Mouse (Mus musculus): Measurements from ENCODE around the gene Cnr1. TPM values are rescaled to one million over a fixed set of nuclear protein-coding genes. Genes with fewer than 3 reads are reported as not detected.
A peak's percentile ranks its signal among the peaks of the same experiment; 100 is the strongest.

Cnr1 gene
- polyA plus RNA-seq, 1 experiment = 0.67 TPM

GRCm38 (mm10) chr4:33923151-33923760 lies 1.1 kb upstream of the Cnr1 start:
- peaks cover 3% of the 10 kb centered on the region for H3K4me1 ChIP-seq (ENCODE audit: control insufficient read depth, insufficient read depth, insufficient read length, low read length)
- peak overlapping the region; percentile 64 for H3K4me3 ChIP-seq (ENCODE audit: low read depth, low read length)
- TF ChIP-seq CTCF (IDR thresholded peaks at IDR 0.05; ENCODE audit: extremely low read depth, insufficient read length, insufficient replicate concordance, low read depth, low read length) = no peak
- TF ChIP-seq POLR2A (IDR thresholded peaks at IDR 0.05; ENCODE audit: low read depth, low read length) = no peak
- no peaks in the 10 kb centered on the region for H3K36me3 ChIP-seq (ENCODE audit: control insufficient read depth, insufficient read depth, low read length)
- 26% methylated on average over 19 of the region's 19 CpGs for WGBS
- H3K27ac ChIP-seq (ENCODE audit: insufficient read depth, low read depth, low read length) = no peak overlapping the region
- peaks cover 21% of the 10 kb centered on the region for H3K27me3 ChIP-seq (ENCODE audit: control insufficient read depth, insufficient read depth, low read length)

GRCm38 (mm10) chr4:33923761-33924233 lies 596 bp upstream of the Cnr1 start:
- TF ChIP-seq POLR2A (IDR thresholded peaks at IDR 0.05; ENCODE audit: low read depth, low read length) = no peak
- TF ChIP-seq CTCF (IDR thresholded peaks at IDR 0.05; ENCODE audit: extremely low read depth, insufficient read length, insufficient replicate concordance, low read depth, low read length) = no peak
- H3K4me1 ChIP-seq (ENCODE audit: control insufficient read depth, insufficient read depth, insufficient read length, low read length) = peaks cover 3% of the 10 kb centered on the region
- no peaks in the 10 kb centered on the region for H3K36me3 ChIP-seq (ENCODE audit: control insufficient read depth, insufficient read depth, low read length)
- 2% methylated on average over 54 of the region's 55 CpGs for WGBS
- H3K27me3 ChIP-seq (ENCODE audit: control insufficient read depth, insufficient read depth, low read length) = peaks cover 21% of the 10 kb centered on the region
- peak overlapping the region; percentile 64 for H3K4me3 ChIP-seq (ENCODE audit: low read depth, low read length)
- H3K27ac ChIP-seq (ENCODE audit: insufficient read depth, low read depth, low read length) = no peak overlapping the region

DNA sequence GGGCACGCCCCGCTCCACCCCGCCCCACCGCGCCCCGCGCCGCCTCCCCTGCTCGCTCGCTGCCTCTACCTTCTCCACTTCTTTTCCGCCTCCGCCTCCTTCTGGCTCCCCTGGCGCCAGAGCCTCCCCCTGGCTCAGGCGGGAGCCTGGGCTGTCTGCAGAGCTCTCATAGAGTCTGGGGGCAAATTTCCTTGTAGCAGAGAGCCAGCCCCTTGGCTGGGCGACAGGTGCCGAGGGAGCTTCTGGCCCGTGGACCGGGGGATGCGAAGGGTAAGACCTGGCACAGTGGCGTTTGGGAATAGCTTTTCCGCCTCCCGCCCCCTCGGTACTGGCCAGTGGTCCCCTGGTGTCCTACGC lies 474 bp downstream of the Cnr1 start:
- H3K27me3 ChIP-seq (ENCODE audit: control insufficient read depth, insufficient read depth, low read length) = peaks cover 21% of the 10 kb centered on the region
- H3K4me1 ChIP-seq (ENCODE audit: control insufficient read depth, insufficient read depth, insufficient read length, low read length) = peaks cover 3% of the 10 kb centered on the region
- peak overlapping the region; percentile 64 for H3K4me3 ChIP-seq (ENCODE audit: low read depth, low read length)
- WGBS = 2% methylated on average over 19 of the region's 24 CpGs
- no peak overlapping the region for H3K27ac ChIP-seq (ENCODE audit: insufficient read depth, low read depth, low read length)
- TF ChIP-seq POLR2A (IDR thresholded peaks at IDR 0.05; ENCODE audit: low read depth, low read length) = no peak
- TF ChIP-seq CTCF (IDR thresholded peaks at IDR 0.05; ENCODE audit: extremely low read depth, insufficient read length, insufficient replicate concordance, low read depth, low read length) = no peak
- H3K36me3 ChIP-seq (ENCODE audit: control insufficient read depth, insufficient read depth, low read length) = no peaks in the 10 kb centered on the region

DNA sequence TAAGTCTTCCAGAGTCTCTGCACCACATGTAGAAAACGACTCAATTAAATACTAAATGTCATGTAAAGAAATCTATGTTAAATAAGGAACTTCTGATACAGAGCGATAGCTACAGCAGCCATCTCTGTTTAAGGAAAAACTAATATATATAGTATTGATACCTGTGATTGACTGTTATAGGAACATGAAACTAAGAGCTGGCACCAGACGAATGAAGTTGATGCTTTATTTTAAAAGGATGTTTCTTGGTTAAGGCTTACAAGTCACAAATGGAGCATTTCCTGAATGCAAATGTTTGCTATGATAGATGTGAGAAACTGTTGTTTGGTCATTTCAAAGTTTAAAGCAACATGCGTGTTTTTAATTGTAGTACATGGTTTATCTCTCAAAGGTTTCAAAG lies 1.1 kb downstream of the Cnr1 start:
- Histone ChIP-seq H3K4me3 (ENCODE audit: low read depth, low read length) (no peak overlapping the region), H3K4me1 (ENCODE audit: control insufficient read depth, insufficient read depth, insufficient read length, low read length) (peaks cover 3% of the 10 kb centered on the region), H3K27ac (ENCODE audit: insufficient read depth, low read depth, low read length) (no peak overlapping the region), H3K27me3 (ENCODE audit: control insufficient read depth, insufficient read depth, low read length) (peaks cover 21% of the 10 kb centered on the region), H3K36me3 (ENCODE audit: control insufficient read depth, insufficient read depth, low read length) (no peaks in the 10 kb centered on the region)
- WGBS = 51% methylated on average over 4 of the region's 4 CpGs
- TF ChIP-seq CTCF (IDR thresholded peaks at IDR 0.05; ENCODE audit: extremely low read depth, insufficient read length, insufficient replicate concordance, low read depth, low read length) (no peak), POLR2A (IDR thresholded peaks at IDR 0.05; ENCODE audit: low read depth, low read length) (no peak)

GRCm38 (mm10) chr4:33926010-33926409 lies 1.6 kb downstream of the Cnr1 start:
- H3K4me1 ChIP-seq (ENCODE audit: control insufficient read depth, insufficient read depth, insufficient read length, low read length) = peaks cover 3% of the 10 kb centered on the region
- WGBS = 59% methylated on average over 6 of the region's 6 CpGs
- H3K27ac ChIP-seq (ENCODE audit: insufficient read depth, low read depth, low read length) = no peak overlapping the region
- no peak overlapping the region for H3K4me3 ChIP-seq (ENCODE audit: low read depth, low read length)
- peaks cover 21% of the 10 kb centered on the region for H3K27me3 ChIP-seq (ENCODE audit: control insufficient read depth, insufficient read depth, low read length)
- H3K36me3 ChIP-seq (ENCODE audit: control insufficient read depth, insufficient read depth, low read length) = no peaks in the 10 kb centered on the region
- TF ChIP-seq CTCF (IDR thresholded peaks at IDR 0.05; ENCODE audit: extremely low read depth, insufficient read length, insufficient replicate concordance, low read depth, low read length) (no peak), POLR2A (IDR thresholded peaks at IDR 0.05; ENCODE audit: low read depth, low read length) (no peak)

GRCm38 (mm10) chr4:33926730-33927263 lies 2.4 kb downstream of the Cnr1 start:
- Histone ChIP-seq H3K27me3 (ENCODE audit: control insufficient read depth, insufficient read depth, low read length) (peaks cover 21% of the 10 kb centered on the region), H3K4me3 (ENCODE audit: low read depth, low read length) (no peak overlapping the region), H3K4me1 (ENCODE audit: control insufficient read depth, insufficient read depth, insufficient read length, low read length) (peaks cover 3% of the 10 kb centered on the region), H3K36me3 (ENCODE audit: control insufficient read depth, insufficient read depth, low read length) (no peaks in the 10 kb centered on the region), H3K27ac (ENCODE audit: insufficient read depth, low read depth, low read length) (no peak overlapping the region)
- TF ChIP-seq POLR2A (IDR thresholded peaks at IDR 0.05; ENCODE audit: low read depth, low read length) (no peak), CTCF (IDR thresholded peaks at IDR 0.05; ENCODE audit: extremely low read depth, insufficient read length, insufficient replicate concordance, low read depth, low read length) (no peak)
- 84% methylated on average over 7 of the region's 7 CpGs for WGBS

- Histone ChIP-seq H3K27ac (ENCODE audit: insufficient read depth, low read depth, low read length) (no peak overlapping the region), H3K36me3 (ENCODE audit: control insufficient read depth, insufficient read depth, low read length) (no peaks in the 10 kb centered on the region), H3K4me3 (ENCODE audit: low read depth, low read length) (no peak overlapping the region), H3K27me3 (ENCODE audit: control insufficient read depth, insufficient read depth, low read length) (peaks cover 21% of the 10 kb centered on the region), H3K4me1 (ENCODE audit: control insufficient read depth, insufficient read depth, insufficient read length, low read length) (peaks cover 3% of the 10 kb centered on the region)
- 89% methylated on average over 3 of the region's 3 CpGs for WGBS
- TF ChIP-seq POLR2A (IDR thresholded peaks at IDR 0.05; ENCODE audit: low read depth, low read length) (no peak), CTCF (IDR thresholded peaks at IDR 0.05; ENCODE audit: extremely low read depth, insufficient read length, insufficient replicate concordance, low read depth, low read length) (no peak)
Measured at GRCm38 (mm10) chr4:33927644-33928043, 3.3 kb downstream of the Cnr1 start.

All from small intestine, adult 2 months (tissue).